Mouse (Mus musculus) forebrain, embryonic 11.5 days (tissue): Measurements from ENCODE around the gene Sv2b. TPM values are rescaled to one million over a fixed set of nuclear protein-coding genes. Genes with fewer than 3 reads are reported as not detected.

Experiments
- ATAC-seq: fragments of 200-750 bp; cut with Nextera tagmentation; replicated peaks from 2 replicates; pipeline ENCODE4 v1.8.0; 2017; ENCODE audit warnings: moderate TSS enrichment; ENCODE audit not compliant: low FRiP score
- DNase-seq: peaks from one replicate; pipeline ENCODE4 v3.0.0-alpha.2; 2017; ENCODE audit warnings: low spot score
- H3K27ac ChIP-seq: fragments of 300-500 bp; sonication (generic); 2 replicates; pipeline ENCODE4 v1.5.1; 2014; ENCODE audit warnings: low read depth, low read length
- H3K27me3 ChIP-seq: fragments of 300-500 bp; sonication (generic); 2 replicates; pipeline ENCODE4 v1.6.1; 2014; ENCODE audit warnings: mild to moderate bottlenecking, low read length, mixed read lengths; ENCODE audit not compliant: control insufficient read depth, insufficient read depth
- H3K36me3 ChIP-seq: fragments of 300-500 bp; sonication (generic); 2 replicates; pipeline ENCODE4 v1.6.1; 2014; ENCODE audit warnings: mild to moderate bottlenecking, low read length, moderate library complexity, mixed read lengths; ENCODE audit not compliant: control insufficient read depth, insufficient read depth
- H3K4me1 ChIP-seq: fragments of 300-500 bp; sonication (generic); replicated peaks from 2 replicates; pipeline ENCODE4 v1.6.1; 2014; ENCODE audit warnings: low read length, mixed read lengths; ENCODE audit not compliant: control insufficient read depth, insufficient read depth
- H3K4me2 ChIP-seq: fragments of 300-500 bp; sonication (generic); 2 replicates; pipeline ENCODE4 v1.6.1; 2014; ENCODE audit warnings: low read depth, mild to moderate bottlenecking, low read length, moderate library complexity, mixed read lengths; ENCODE audit not compliant: severe bottlenecking
- H3K4me3 ChIP-seq: fragments of 300-500 bp; sonication (generic); 2 replicates; pipeline ENCODE4 v1.5.1; 2014; ENCODE audit warnings: low read depth, low read length
- H3K9ac ChIP-seq: fragments of 300-500 bp; sonication (generic); 2 replicates; pipeline ENCODE4 v1.6.1; 2014; ENCODE audit warnings: low read length
- H3K9me3 ChIP-seq: fragments of 300-500 bp; sonication (generic); 2 replicates; pipeline ENCODE4 v1.6.1; 2016; ENCODE audit warnings: low read length, mixed read lengths; ENCODE audit not compliant: control insufficient read depth
- WGBS: fragments of 180-500 bp; shearing (Covaris S2); extraction: QIAGEN DNeasy Blood & Tissue Kit; methylation state at CpG from one replicate; pipeline ENCODE4 v1.1.7; 2014; 5-methylcytosine and 5-hydroxymethylcytosine counted together
- polyA plus RNA-seq: library from polyadenylated mRNA; unstranded; fragments of >200 nt; fragmentation: Nextera tagmentation; extraction: Ambion mirVana; gene quantifications from 2 replicates; pipeline ENCODE4 v1.2.1, GENCODE M21; 2014

The Sv2b gene
- polyA plus RNA-seq, 1 experiment from 2014 or later = 2.5 TPM

DNA sequence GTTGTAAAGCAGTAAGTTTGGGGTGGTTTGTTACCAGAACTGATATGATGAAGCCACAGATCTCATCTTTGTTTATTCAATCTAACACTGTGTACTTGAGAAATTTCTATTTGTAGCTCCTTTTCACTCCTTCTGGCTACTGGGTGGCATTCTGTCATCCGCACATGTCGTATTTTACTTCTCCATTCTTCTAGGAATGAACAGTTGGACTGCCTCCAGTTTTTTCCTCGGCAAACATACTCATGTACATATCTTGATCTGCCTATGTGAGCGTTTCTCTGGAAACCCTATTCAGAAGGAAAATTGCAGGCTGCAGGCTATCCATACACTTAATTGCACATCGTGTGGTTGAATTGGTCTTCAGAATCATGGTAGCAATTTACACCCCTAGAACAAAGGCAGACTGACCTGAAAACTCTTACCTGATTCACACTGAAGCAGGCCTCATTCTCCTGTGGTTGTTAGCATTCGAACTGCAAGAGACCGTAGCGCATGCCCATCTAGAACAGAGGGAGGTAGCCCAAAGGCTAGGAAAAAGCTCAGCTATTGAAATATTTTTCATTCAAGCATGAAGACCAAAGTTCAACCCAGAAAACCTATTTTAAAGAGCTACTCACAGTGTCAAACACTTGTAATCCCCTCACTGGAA, 231.4 kb downstream of the Sv2b start:
- DNase-seq (no peak), ATAC-seq (peak; percentile 64)
- no peaks in the 10 kb centered on the region for H3K9me3 ChIP-seq
- H3K4me3 ChIP-seq = no peak overlapping the region
- 49% methylated on average over 8 of the region's 8 CpGs for WGBS
- no peak overlapping the region for H3K9ac ChIP-seq
- H3K4me1 ChIP-seq = no peaks in the 10 kb centered on the region
- no peaks in the 10 kb centered on the region for H3K36me3 ChIP-seq
- H3K27me3 ChIP-seq = no peaks in the 10 kb centered on the region
- no peak overlapping the region for H3K4me2 ChIP-seq
- H3K27ac ChIP-seq = no peak overlapping the region

Other genes starting within 250 kb of the Sv2b start
- gene Akap13, start 146.3 kb upstream of the Sv2b start, polyA plus RNA-seq = 27.7 and 31.0 TPM in 2 replicates